Mouse (Mus musculus) liver, adult 2 months (tissue): ENCODE data around the gene Dlg2.

ENCODE experiments used
- CTCF ChIP-seq: fragments of 200-500 bp; IDR thresholded peaks from 2 replicates; pipeline ENCODE4 v1.5.1; 2011; ENCODE audit warnings: low read depth, low read length, control low read depth
- POLR2A ChIP-seq: fragments of 200-500 bp; IDR thresholded peaks from 2 replicates; pipeline ENCODE4 v1.6.1; 2011; ENCODE audit warnings: low read length, control low read depth; ENCODE audit not compliant: insufficient read depth; ENCODE audit errors: extremely low read depth

GRCm38 (mm10) chr7:92005681-92006425 is 1529.4 kb downstream of the Dlg2 start:
- TF ChIP-seq CTCF (no peak), POLR2A (no peak)
